Mouse (Mus musculus): ENCODE measurements at regions not wholly inside any gene's neighbourhood (a gene's known extent, or its start where the extent isn't known, plus 50 kb on each side); places are given as distances from the start of the nearest gene placed in this dataset.

DNA sequence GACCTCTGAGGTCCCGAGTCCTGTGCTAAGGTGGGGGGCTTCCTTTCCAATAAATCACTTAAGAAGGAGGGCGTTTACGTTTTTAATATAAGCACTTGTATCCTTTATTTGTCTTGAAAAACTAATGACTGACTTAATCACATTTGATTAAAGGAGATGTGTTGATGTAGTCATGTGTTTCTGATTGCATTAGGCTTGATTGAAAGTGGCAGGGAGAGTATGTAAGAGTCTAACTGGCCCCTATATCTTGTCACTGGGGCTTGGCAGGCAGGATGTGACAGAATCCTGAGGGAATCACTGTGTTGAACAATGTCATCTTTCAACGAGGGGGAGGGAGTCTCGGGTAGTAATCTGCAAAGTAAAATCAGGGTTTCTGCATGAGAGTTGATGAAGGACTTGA lies 316.7 kb downstream of the Insc start:
- TF ChIP-seq CTCF (IDR thresholded peaks at IDR 0.05; ENCODE audit: borderline replicate concordance, insufficient read depth, low read length), result no peak
- no peak for TF ChIP-seq POLR2A (IDR thresholded peaks at IDR 0.05; ENCODE audit: low read depth, low read length)
